Mouse (Mus musculus): ENCODE data around the gene Aaed1.

DNA sequence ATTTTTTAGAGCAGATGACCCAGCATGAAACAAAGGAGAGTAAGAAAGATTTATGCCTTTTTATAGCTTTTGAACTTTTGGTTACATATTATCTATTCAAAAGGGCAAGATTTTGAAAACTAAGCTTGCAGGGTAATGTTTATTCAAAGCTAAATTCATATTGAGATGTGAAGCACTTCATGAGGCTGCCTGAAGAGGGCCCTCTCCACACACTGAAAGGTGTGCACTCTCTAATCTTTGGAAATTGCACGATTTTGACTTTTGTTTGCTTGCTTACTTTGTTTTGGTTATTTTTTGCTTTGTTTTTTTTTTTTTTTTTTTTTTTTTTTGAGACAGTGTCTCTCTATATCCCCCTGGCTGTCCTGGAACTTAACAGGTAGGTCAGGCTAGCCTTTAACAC lies 62.1 kb downstream of the Aaed1 start:
- no peak for TF ChIP-seq CTCF (IDR thresholded peaks at IDR 0.05; ENCODE audit: control insufficient read depth, insufficient read depth, insufficient replicate concordance, low read depth, low read length)
- no peak for TF ChIP-seq POLR2A (IDR thresholded peaks at IDR 0.05; ENCODE audit: control insufficient read depth, low read depth, low read length)

Data from testis, adult 2 months (tissue).